Mouse (Mus musculus) mature B cell (primary cell): Measurements from ENCODE around the gene Kif5c.

Experiments
- in situ Hi-C: fragments of 300-500 bp; cut with MboI; formaldehyde crosslinking; loops from 2 replicates; pipeline ENCODE4 v1.14.3; 2019

Kif5c gene

GRCm38 (mm10) chr2:49618829-49619718 is at the start of gene Kif5c:
Gene Kif5c, plus strand, starts transcription at chr2:49619298.
- in situ Hi-C loops, result no loop called here

GRCm38 (mm10) chr2:49569862-49570777 is 49.0 kb upstream of the Kif5c start:
- in situ Hi-C loops, result no loop called here

GRCm38 (mm10) chr2:49570778-49571101 is 48.4 kb upstream of the Kif5c start:
- in situ Hi-C loops, result no loop called here

- in situ Hi-C loops, result no loop called here
These were observed 47.8 kb upstream of the Kif5c start for GRCm38 (mm10) chr2:49571159-49571920.

GRCm38 (mm10) chr2:49572111-49572642 is 46.9 kb upstream of the Kif5c start:
- in situ Hi-C loops, result no loop called here

GRCm38 (mm10) chr2:49572684-49573083 is 46.4 kb upstream of the Kif5c start:
- in situ Hi-C loops, result no loop called here

GRCm38 (mm10) chr2:49573282-49573681 is 45.8 kb upstream of the Kif5c start:
- in situ Hi-C loops, result no loop called here

GRCm38 (mm10) chr2:49580585-49580984 is 38.5 kb upstream of the Kif5c start:
- in situ Hi-C loops, result no loop called here

GRCm38 (mm10) chr2:49582546-49582945 is 36.6 kb upstream of the Kif5c start:
- in situ Hi-C loops, result no loop called here

- in situ Hi-C loops, result no loop called here
These were observed 35.8 kb upstream of the Kif5c start for GRCm38 (mm10) chr2:49583311-49583710.

- in situ Hi-C loops, result no loop called here
These were observed 28.6 kb upstream of the Kif5c start for GRCm38 (mm10) chr2:49590450-49590849.

- in situ Hi-C loops, result no loop called here
These were observed 26.2 kb upstream of the Kif5c start for GRCm38 (mm10) chr2:49592926-49593325.

- in situ Hi-C loops, result no loop called here
These were observed 24.2 kb upstream of the Kif5c start for GRCm38 (mm10) chr2:49594886-49595285.

GRCm38 (mm10) chr2:49596318-49596717 is 22.8 kb upstream of the Kif5c start:
- in situ Hi-C loops, result no loop called here

- in situ Hi-C loops, result no loop called here
These were observed 18.9 kb upstream of the Kif5c start for GRCm38 (mm10) chr2:49600021-49600681.

GRCm38 (mm10) chr2:49602791-49603349 is 16.2 kb upstream of the Kif5c start:
- in situ Hi-C loops, result no loop called here

- in situ Hi-C loops, result no loop called here
These were observed 9.5 kb upstream of the Kif5c start for GRCm38 (mm10) chr2:49609611-49610010.

- in situ Hi-C loops, result no loop called here
These were observed 2.3 kb upstream of the Kif5c start for GRCm38 (mm10) chr2:49616765-49617164.

- in situ Hi-C loops, result no loop called here
These were observed 823 bp downstream of the Kif5c start for GRCm38 (mm10) chr2:49619719-49620522.

GRCm38 (mm10) chr2:49620626-49621117 is 1.6 kb downstream of the Kif5c start:
- in situ Hi-C loops, result no loop called here
